Mouse (Mus musculus) MEL (cell line): ENCODE data around the gene Gcnt2. TPM values are rescaled to one million over a fixed set of nuclear protein-coding genes. Genes with fewer than 3 reads are reported as not detected.

Experiments used
- DNase-seq: peaks from one replicate; pipeline ENCODE4 v3.0.0; 2011; ENCODE audit warnings: low read depth, low spot score
- H3K27ac ChIP-seq: 2 replicates; pipeline ENCODE4 v1.5.1; 2012; ENCODE audit warnings: low read depth, mild to moderate bottlenecking, control low read depth, low read length, moderate library complexity; ENCODE audit not compliant: control insufficient read depth
- H3K27me3 ChIP-seq, 2 experiments: fragments of 150-350 bp in 1 of 2; sonication (generic) in 1 of 2; 2 replicates each; pipeline ENCODE4 v1.6.1; 2012; ENCODE audit warnings: low read length in 2 of 2, mild to moderate bottlenecking in 2 of 2, improper control_type of control experiment in 1 of 2, moderate library complexity in 1 of 2; ENCODE audit not compliant: insufficient read depth in 2 of 2, control insufficient read depth in 1 of 2
- H3K36me3 ChIP-seq, 2 experiments: 2 replicates each; pipeline ENCODE4 v1.6.1; 2012 to 2014; ENCODE audit warnings: low read length in 2 of 2, improper control_type of control experiment in 1 of 2, inconsistent platforms in 1 of 2, mild to moderate bottlenecking in 1 of 2; ENCODE audit not compliant: insufficient read depth in 2 of 2, control insufficient read depth in 1 of 2
- H3K4me1 ChIP-seq, 2 experiments: fragments of 150-350 bp in 1 of 2; sonication (generic) in 1 of 2; 2 replicates each; pipeline ENCODE4 v1.6.1; 2012; ENCODE audit warnings: low read length in 2 of 2, improper control_type of control experiment in 1 of 2, mild to moderate bottlenecking in 1 of 2; ENCODE audit not compliant: insufficient read depth in 2 of 2, control insufficient read depth in 1 of 2
- H3K4me3 ChIP-seq, 2 experiments: fragments of 150-350 bp in 1 of 2; sonication (generic) in 1 of 2; 2 replicates each; pipeline ENCODE4 v1.5.1; 2012; ENCODE audit warnings: low read depth in 2 of 2, low read length in 2 of 2, mild to moderate bottlenecking in 2 of 2, moderate library complexity in 2 of 2, control low read depth in 1 of 2, improper control_type of control experiment in 1 of 2; ENCODE audit not compliant: control insufficient read depth in 1 of 2, insufficient read depth in 1 of 2
- H3K79me2 ChIP-seq: 2 replicates; pipeline ENCODE4 v1.6.1; 2012; ENCODE audit warnings: mild to moderate bottlenecking, low read length, moderate library complexity; ENCODE audit not compliant: control insufficient read depth, poor library complexity, insufficient read depth
- H3K9ac ChIP-seq: 2 replicates; pipeline ENCODE4 v1.6.1; 2012; ENCODE audit warnings: low read depth, mild to moderate bottlenecking, control low read depth, low read length, moderate library complexity; ENCODE audit not compliant: control insufficient read depth, poor library complexity, severe bottlenecking
- H3K9me3 ChIP-seq: fragments of 150-350 bp; sonication (generic); replicated peaks from 2 replicates; pipeline ENCODE4 v1.6.1; 2012; ENCODE audit warnings: mild to moderate bottlenecking, low read length, improper control_type of control experiment, moderate library complexity; ENCODE audit not compliant: insufficient read depth
- BHLHE40 ChIP-seq: IDR thresholded peaks from 2 replicates; pipeline ENCODE4 v1.6.1; 2012; ENCODE audit warnings: low read depth, mild to moderate bottlenecking, inconsistent platforms, low read length, improper control_type of control experiment, borderline replicate concordance
- CHD1 ChIP-seq: IDR thresholded peaks from 2 replicates; pipeline ENCODE4 v1.6.1; 2012; ENCODE audit warnings: low read depth, mild to moderate bottlenecking, inconsistent platforms, low read length, improper control_type of control experiment
- E2F4 ChIP-seq: IDR thresholded peaks from 2 replicates; pipeline ENCODE4 v1.6.1; 2011; ENCODE audit warnings: low read depth, low read length, improper control_type of control experiment, borderline replicate concordance
- ELF1 ChIP-seq: IDR thresholded peaks from 2 replicates; pipeline ENCODE4 v1.6.1; 2014; ENCODE audit warnings: low read depth, mild to moderate bottlenecking, inconsistent platforms, low read length, improper control_type of control experiment, moderate library complexity
- EP300 ChIP-seq, 2 experiments: IDR thresholded peaks; 2 replicates each; pipeline ENCODE4 v1.6.1; 2011; ENCODE audit warnings: improper control_type of control experiment in 2 of 2, low read length in 2 of 2, low read depth in 1 of 2, mild to moderate bottlenecking in 1 of 2
- GABPA ChIP-seq: IDR thresholded peaks from 2 replicates; pipeline ENCODE4 v1.6.1; 2012; ENCODE audit warnings: low read depth, mild to moderate bottlenecking, inconsistent platforms, low read length, improper control_type of control experiment, moderate library complexity
- GATA1 ChIP-seq: IDR thresholded peaks from 2 replicates; pipeline ENCODE4 v1.6.1; 2011; ENCODE audit warnings: low read depth, low read length, improper control_type of control experiment
- KAT2A ChIP-seq: conservative IDR thresholded peaks from 2 replicates; pipeline ENCODE4 v1.6.1; 2012; ENCODE audit warnings: low read depth, low read length, improper control_type of control experiment, inconsistent platforms
- MAFK ChIP-seq: IDR thresholded peaks from 2 replicates; pipeline ENCODE4 v1.6.1; 2011; ENCODE audit warnings: low read depth, mild to moderate bottlenecking, low read length, improper control_type of control experiment, borderline replicate concordance
- MAZ ChIP-seq: IDR thresholded peaks from 2 replicates; pipeline ENCODE4 v1.6.1; 2012; ENCODE audit warnings: low read depth, mild to moderate bottlenecking, inconsistent platforms, low read length, improper control_type of control experiment
- MYB ChIP-seq: IDR thresholded peaks from 2 replicates; pipeline ENCODE4 v1.6.1; 2011; ENCODE audit warnings: mild to moderate bottlenecking, low read depth, low read length, improper control_type of control experiment
- MYC ChIP-seq: IDR thresholded peaks from 2 replicates; pipeline ENCODE4 v1.6.1; 2011; ENCODE audit warnings: low read depth, mild to moderate bottlenecking, low read length, improper control_type of control experiment, moderate library complexity
- NRF1 ChIP-seq: IDR thresholded peaks from 2 replicates; pipeline ENCODE4 v1.6.1; 2014; ENCODE audit warnings: low read depth, mild to moderate bottlenecking, inconsistent platforms, low read length, improper control_type of control experiment, moderate library complexity; ENCODE audit not compliant: poor library complexity, insufficient read depth, severe bottlenecking
- POLR2AphosphoS2 ChIP-seq: IDR thresholded peaks from 2 replicates; pipeline ENCODE4 v1.6.1; 2011; ENCODE audit warnings: low read length, improper control_type of control experiment
- POLR2AphosphoS5 ChIP-seq: IDR thresholded peaks from 2 replicates; pipeline ENCODE4 v1.6.1; 2012; ENCODE audit warnings: low read depth, borderline replicate concordance, mild to moderate bottlenecking, inconsistent platforms, low read length, moderate library complexity, mixed read lengths
- RAD21 ChIP-seq: IDR thresholded peaks from 2 replicates; pipeline ENCODE4 v1.6.1; 2011; ENCODE audit warnings: mild to moderate bottlenecking, low read depth, low read length, improper control_type of control experiment
- RCOR1 ChIP-seq: IDR thresholded peaks from 2 replicates; pipeline ENCODE4 v1.6.1; 2012; ENCODE audit warnings: low read depth, mild to moderate bottlenecking, inconsistent platforms, low read length, improper control_type of control experiment
- TAL1 ChIP-seq: IDR thresholded peaks from 2 replicates; pipeline ENCODE4 v1.6.1; 2012; ENCODE audit warnings: mild to moderate bottlenecking, inconsistent platforms, low read length, moderate library complexity, mixed read lengths
- USF1 ChIP-seq: IDR thresholded peaks from 2 replicates; pipeline ENCODE4 v1.6.1; 2014; ENCODE audit warnings: low read depth, mild to moderate bottlenecking, inconsistent platforms, low read length, improper control_type of control experiment, moderate library complexity
- ZKSCAN1 ChIP-seq: IDR thresholded peaks from 2 replicates; pipeline ENCODE4 v1.6.1; 2012; ENCODE audit warnings: low read depth, mild to moderate bottlenecking, inconsistent platforms, low read length, improper control_type of control experiment, moderate library complexity
- ZMIZ1 ChIP-seq: IDR thresholded peaks from 2 replicates; pipeline ENCODE4 v1.6.1; 2012; ENCODE audit warnings: low read depth, mild to moderate bottlenecking, inconsistent platforms, low read length, improper control_type of control experiment, moderate library complexity
- polyA plus RNA-seq, 2 experiments: library from polyadenylated mRNA; stranded (reverse) in 1 of 2; unstranded in 1 of 2; fragments of >175 nt in 1 of 2; fragments of >200 nt in 1 of 2; gene quantifications; 2 replicates each; pipeline versions ENCODE4 v1.2.1 to v1.2.4; 2012; ENCODE audit warnings: low replicate concordance in 2 of 2, low read depth in 1 of 2; ENCODE audit not compliant: insufficient read length in 2 of 2, insufficient read depth in 1 of 2, missing spikeins in 1 of 2
- total RNA-seq: library from RNA; depleted of rRNA; stranded (reverse); fragments of 300-350 nt; gene quantifications from 2 replicates; pipeline ENCODE4 v1.2.3, GENCODE M21; 2012

The Gcnt2 gene
- total and polyA plus RNA-seq, 3 experiments = 0.03 to 0.04 TPM; not detected in 1

GRCm38 (mm10) chr13:40859225-40859624 is 329 bp upstream of the Gcnt2 start:
- Histone ChIP-seq H3K9me3 (no peaks in the 10 kb centered on the region), H3K27me3 (no peaks in the 10 kb centered on the region), H3K27ac (no peak overlapping the region), H3K4me1 (peaks cover 0 to 9% of the 10 kb centered on the region in 2 experiments; a peak in 2 of 4 replicates), H3K79me2 (no peaks in the 10 kb centered on the region), H3K4me3 (no peak overlapping the region), H3K9ac (no peak overlapping the region), H3K36me3 (peaks cover 0 to under 1% of the 10 kb centered on the region in 2 experiments; a peak in 2 of 4 replicates)
- no peak for DNase-seq
- TF ChIP-seq ZKSCAN1 (no peak), RCOR1 (no peak), ZMIZ1 (no peak), GATA1 (no peak), USF1 (no peak)

- Histone ChIP-seq H3K9me3 (no peaks in the 10 kb centered on the region), H3K9ac (no peak overlapping the region), H3K4me1 (peaks cover 5 to 6% of the 10 kb centered on the region in 2 experiments; a peak in 3 of 4 replicates), H3K36me3 (peaks cover 0 to 4% of the 10 kb centered on the region in 2 experiments; a peak in 2 of 4 replicates), H3K4me3 (no peak overlapping the region), H3K27me3 (no peaks in the 10 kb centered on the region), H3K79me2 (no peaks in the 10 kb centered on the region), H3K27ac (no peak overlapping the region)
- no peak for TF ChIP-seq CHD1
- no peak for TF ChIP-seq EP300 (IDR thresholded peaks at IDR 0.05; ENCODE audit: low read depth in 1 of 2, low read length in 2 of 2)
- no peak for TF ChIP-seq MYB
- TF ChIP-seq RCOR1 = no peak
- TF ChIP-seq TAL1 = no peak
- TF ChIP-seq MAZ = no peak
- TF ChIP-seq E2F4 = no peak
- TF ChIP-seq POLR2AphosphoS2 = no peak
- no peak for TF ChIP-seq ELF1
- no peak for TF ChIP-seq MYC
- TF ChIP-seq KAT2A = no peak
- no peak for TF ChIP-seq RAD21
- no peak for TF ChIP-seq NRF1
- TF ChIP-seq POLR2AphosphoS5 = no peak
- TF ChIP-seq ZMIZ1 = no peak
- TF ChIP-seq GABPA = no peak
- TF ChIP-seq BHLHE40 = no peak
- no peak for TF ChIP-seq MAFK
- no peak for DNase-seq
These were observed 3.5 kb downstream of the Gcnt2 start for GRCm38 (mm10) chr13:40863006-40863405.
